Mouse (Mus musculus) bone marrow, adult 2 months (tissue): Measurements from ENCODE around the gene Mthfd2l.

Experiments used
- CTCF ChIP-seq: fragments of 200-500 bp; IDR thresholded peaks from 2 replicates; pipeline ENCODE4 v1.5.1; 2011; ENCODE audit warnings: low read length, control low read depth; ENCODE audit not compliant: control insufficient read depth, insufficient read depth
- POLR2A ChIP-seq: fragments of 200-500 bp; IDR thresholded peaks from 2 replicates; pipeline ENCODE4 v1.6.1; 2011; ENCODE audit warnings: low read depth, mild to moderate bottlenecking, control low read depth, low read length, borderline replicate concordance; ENCODE audit not compliant: control insufficient read depth

GRCm38 (mm10) chr5:90897429-90897828 lies 33.5 kb upstream of the Mthfd2l start:
- TF ChIP-seq CTCF = no peak
- no peak for TF ChIP-seq POLR2A
